Mouse (Mus musculus) MEL (cell line): ENCODE data around the gene Atxn10. TPM values are rescaled to one million over a fixed set of nuclear protein-coding genes. Genes with fewer than 3 reads are reported as not detected.
A peak's percentile ranks its signal among the peaks of the same experiment; 100 is the strongest.

ENCODE experiments used
- DNase-seq: peaks from one replicate; pipeline ENCODE4 v3.0.0; 2011; ENCODE audit warnings: low read depth, low spot score
- H3K27ac ChIP-seq: 2 replicates; pipeline ENCODE4 v1.5.1; 2012; ENCODE audit warnings: low read depth, mild to moderate bottlenecking, control low read depth, low read length, moderate library complexity; ENCODE audit not compliant: control insufficient read depth
- H3K27me3 ChIP-seq, 2 experiments: fragments of 150-350 bp in 1 of 2; sonication (generic) in 1 of 2; 2 replicates each; pipeline ENCODE4 v1.6.1; 2012; ENCODE audit warnings: low read length in 2 of 2, mild to moderate bottlenecking in 2 of 2, improper control_type of control experiment in 1 of 2, moderate library complexity in 1 of 2; ENCODE audit not compliant: insufficient read depth in 2 of 2, control insufficient read depth in 1 of 2
- H3K36me3 ChIP-seq, 2 experiments: 2 replicates each; pipeline ENCODE4 v1.6.1; 2012 to 2014; ENCODE audit warnings: low read length in 2 of 2, improper control_type of control experiment in 1 of 2, inconsistent platforms in 1 of 2, mild to moderate bottlenecking in 1 of 2; ENCODE audit not compliant: insufficient read depth in 2 of 2, control insufficient read depth in 1 of 2
- H3K4me1 ChIP-seq, 2 experiments: fragments of 150-350 bp in 1 of 2; sonication (generic) in 1 of 2; 2 replicates each; pipeline ENCODE4 v1.6.1; 2012; ENCODE audit warnings: low read length in 2 of 2, improper control_type of control experiment in 1 of 2, mild to moderate bottlenecking in 1 of 2; ENCODE audit not compliant: insufficient read depth in 2 of 2, control insufficient read depth in 1 of 2
- H3K4me3 ChIP-seq, 2 experiments: fragments of 150-350 bp in 1 of 2; sonication (generic) in 1 of 2; 2 replicates each; pipeline ENCODE4 v1.5.1; 2012; ENCODE audit warnings: low read depth in 2 of 2, low read length in 2 of 2, mild to moderate bottlenecking in 2 of 2, moderate library complexity in 2 of 2, control low read depth in 1 of 2, improper control_type of control experiment in 1 of 2; ENCODE audit not compliant: control insufficient read depth in 1 of 2, insufficient read depth in 1 of 2
- H3K79me2 ChIP-seq: 2 replicates; pipeline ENCODE4 v1.6.1; 2012; ENCODE audit warnings: mild to moderate bottlenecking, low read length, moderate library complexity; ENCODE audit not compliant: control insufficient read depth, poor library complexity, insufficient read depth
- H3K9ac ChIP-seq: 2 replicates; pipeline ENCODE4 v1.6.1; 2012; ENCODE audit warnings: low read depth, mild to moderate bottlenecking, control low read depth, low read length, moderate library complexity; ENCODE audit not compliant: control insufficient read depth, poor library complexity, severe bottlenecking
- H3K9me3 ChIP-seq: fragments of 150-350 bp; sonication (generic); replicated peaks from 2 replicates; pipeline ENCODE4 v1.6.1; 2012; ENCODE audit warnings: mild to moderate bottlenecking, low read length, improper control_type of control experiment, moderate library complexity; ENCODE audit not compliant: insufficient read depth
- BHLHE40 ChIP-seq: IDR thresholded peaks from 2 replicates; pipeline ENCODE4 v1.6.1; 2012; ENCODE audit warnings: low read depth, mild to moderate bottlenecking, inconsistent platforms, low read length, improper control_type of control experiment, borderline replicate concordance
- CTCF ChIP-seq, 3 experiments: IDR thresholded peaks in 2 of 3; conservative IDR thresholded peaks in 1 of 3; 2 replicates each; pipeline ENCODE4 v1.5.1; 2011 to 2012; ENCODE audit warnings: low read length in 3 of 3, low read depth in 2 of 3, mild to moderate bottlenecking in 2 of 3, improper control_type of control experiment in 1 of 3, inconsistent platforms in 1 of 3, mixed read lengths in 1 of 3, moderate library complexity in 1 of 3; ENCODE audit not compliant: control insufficient read depth in 1 of 3, insufficient read depth in 1 of 3, poor library complexity in 1 of 3, severe bottlenecking in 1 of 3
- E2F4 ChIP-seq: IDR thresholded peaks from 2 replicates; pipeline ENCODE4 v1.6.1; 2011; ENCODE audit warnings: low read depth, low read length, improper control_type of control experiment, borderline replicate concordance
- EP300 ChIP-seq, 2 experiments: IDR thresholded peaks; 2 replicates each; pipeline ENCODE4 v1.6.1; 2011; ENCODE audit warnings: improper control_type of control experiment in 2 of 2, low read length in 2 of 2, low read depth in 1 of 2, mild to moderate bottlenecking in 1 of 2
- ETS1 ChIP-seq: IDR thresholded peaks from 2 replicates; pipeline ENCODE4 v1.6.1; 2012; ENCODE audit warnings: low read depth, mild to moderate bottlenecking, inconsistent platforms, low read length, improper control_type of control experiment, moderate library complexity
- HCFC1 ChIP-seq: IDR thresholded peaks from 2 replicates; pipeline ENCODE4 v1.6.1; 2012; ENCODE audit warnings: low read depth, mild to moderate bottlenecking, inconsistent platforms, low read length, improper control_type of control experiment, moderate library complexity
- MAFK ChIP-seq: IDR thresholded peaks from 2 replicates; pipeline ENCODE4 v1.6.1; 2011; ENCODE audit warnings: low read depth, mild to moderate bottlenecking, low read length, improper control_type of control experiment, borderline replicate concordance
- MAZ ChIP-seq: IDR thresholded peaks from 2 replicates; pipeline ENCODE4 v1.6.1; 2012; ENCODE audit warnings: low read depth, mild to moderate bottlenecking, inconsistent platforms, low read length, improper control_type of control experiment
- MEF2A ChIP-seq: IDR thresholded peaks from 2 replicates; pipeline ENCODE4 v1.6.1; 2014; ENCODE audit warnings: low read depth, mild to moderate bottlenecking, inconsistent platforms, low read length, improper control_type of control experiment; ENCODE audit not compliant: poor library complexity, insufficient replicate concordance, severe bottlenecking; ENCODE audit errors: extremely low read depth
- MXI1 ChIP-seq: IDR thresholded peaks from 2 replicates; pipeline ENCODE4 v1.6.1; 2011; ENCODE audit warnings: mild to moderate bottlenecking, low read depth, low read length, improper control_type of control experiment
- POLR2AphosphoS5 ChIP-seq: IDR thresholded peaks from 2 replicates; pipeline ENCODE4 v1.6.1; 2012; ENCODE audit warnings: low read depth, borderline replicate concordance, mild to moderate bottlenecking, inconsistent platforms, low read length, moderate library complexity, mixed read lengths
- RAD21 ChIP-seq: IDR thresholded peaks from 2 replicates; pipeline ENCODE4 v1.6.1; 2011; ENCODE audit warnings: mild to moderate bottlenecking, low read depth, low read length, improper control_type of control experiment
- SMC3 ChIP-seq: IDR thresholded peaks from 2 replicates; pipeline ENCODE4 v1.6.1; 2011; ENCODE audit warnings: low read depth, low read length, improper control_type of control experiment
- UBTF ChIP-seq: IDR thresholded peaks from 2 replicates; pipeline ENCODE4 v1.6.1; 2012; ENCODE audit warnings: low read depth, mild to moderate bottlenecking, inconsistent platforms, low read length, improper control_type of control experiment, moderate library complexity, borderline replicate concordance; ENCODE audit not compliant: insufficient read depth
- ZC3H11A ChIP-seq: IDR thresholded peaks from 2 replicates; pipeline ENCODE4 v1.6.1; 2012; ENCODE audit warnings: low read depth, mild to moderate bottlenecking, inconsistent platforms, low read length, improper control_type of control experiment
- ZNF384 ChIP-seq: IDR thresholded peaks from 2 replicates; pipeline ENCODE4 v1.6.1; 2012; ENCODE audit warnings: low read depth, mild to moderate bottlenecking, inconsistent platforms, low read length, improper control_type of control experiment
- polyA plus RNA-seq, 2 experiments: library from polyadenylated mRNA; stranded (reverse) in 1 of 2; unstranded in 1 of 2; fragments of >175 nt in 1 of 2; fragments of >200 nt in 1 of 2; gene quantifications; 2 replicates each; pipeline versions ENCODE4 v1.2.1 to v1.2.4; 2012; ENCODE audit warnings: low replicate concordance in 2 of 2, low read depth in 1 of 2; ENCODE audit not compliant: insufficient read length in 2 of 2, insufficient read depth in 1 of 2, missing spikeins in 1 of 2
- total RNA-seq: library from RNA; depleted of rRNA; stranded (reverse); fragments of 300-350 nt; gene quantifications from 2 replicates; pipeline ENCODE4 v1.2.3, GENCODE M21; 2012

Gene Atxn10
- total and polyA plus RNA-seq, 3 experiments, result 24.5 to 75.6 (median 45.0) TPM

GRCm38 (mm10) chr15:85315378-85316025 lies 20.5 kb upstream of the Atxn10 start:
- DNase-seq, result peak; percentile 54
- Histone ChIP-seq H3K36me3 (no peaks in the 10 kb centered on the region), H3K9ac (no peak overlapping the region), H3K9me3 (no peaks in the 10 kb centered on the region), H3K79me2 (no peaks in the 10 kb centered on the region), H3K4me3 (no peak overlapping the region), H3K27me3 (no peaks in the 10 kb centered on the region), H3K4me1 (no peaks in the 10 kb centered on the region), H3K27ac (no peak overlapping the region)
- peak; percentile 74 for TF ChIP-seq SMC3
- peak; percentile 57 to 85 (median 73) for TF ChIP-seq CTCF (IDR thresholded peaks at IDR 0.05 in 2 of 3, conservative IDR thresholded peaks at IDR 0.05 in 1 of 3; ENCODE audit: control insufficient read depth in 1 of 3, insufficient read depth in 1 of 3, low read depth in 2 of 3, low read length in 3 of 3, poor library complexity in 1 of 3, severe bottlenecking in 1 of 3)
- peak; percentile 65 for TF ChIP-seq RAD21
- TF ChIP-seq EP300 (IDR thresholded peaks at IDR 0.05; ENCODE audit: low read depth in 1 of 2, low read length in 2 of 2), result no peak
- TF ChIP-seq ZC3H11A, result peak; percentile 52

GRCm38 (mm10) chr15:85316342-85317140 lies 19.5 kb upstream of the Atxn10 start:
- Histone ChIP-seq H3K4me3 (no peak overlapping the region), H3K9me3 (no peaks in the 10 kb centered on the region), H3K36me3 (no peaks in the 10 kb centered on the region), H3K9ac (no peak overlapping the region), H3K79me2 (no peaks in the 10 kb centered on the region), H3K4me1 (no peaks in the 10 kb centered on the region), H3K27me3 (no peaks in the 10 kb centered on the region), H3K27ac (no peak overlapping the region)
- TF ChIP-seq HCFC1 (no peak), UBTF (no peak), ZC3H11A (no peak), MAZ (no peak), BHLHE40 (no peak), MEF2A (no peak), ETS1 (no peak), MAFK (no peak), POLR2AphosphoS5 (no peak), E2F4 (no peak), ZNF384 (no peak), RAD21 (no peak), MXI1 (no peak)
- no peak for DNase-seq
